In the genomic region with DNA sequence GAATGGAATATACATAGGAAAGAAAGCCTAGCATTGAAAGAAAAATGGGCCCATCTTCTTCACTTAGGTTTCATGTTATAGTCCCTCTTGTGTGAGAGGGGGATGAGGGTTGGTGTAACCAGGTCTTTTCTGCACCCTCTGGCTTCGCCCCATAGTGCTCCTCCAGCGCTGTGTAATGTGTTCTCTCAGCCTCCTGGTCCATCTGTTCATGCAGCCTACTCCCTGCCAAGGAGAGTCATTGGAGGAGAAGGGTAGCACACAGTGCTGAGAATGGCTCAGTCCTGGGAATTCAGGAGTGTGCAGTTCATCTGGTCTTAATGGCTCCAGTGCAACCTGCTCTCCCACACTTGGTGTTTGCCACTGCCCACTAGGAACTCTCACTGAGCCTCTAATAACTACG, we compare ENCODE assay signal across 14 mouse cellular contexts. TPM values are rescaled to one million over a fixed set of nuclear protein-coding genes. Genes with fewer than 3 reads are reported as not detected.
DNase-seq lines count a peak whose midpoint lies in the region; ATAC-seq and TF ChIP-seq lines count a peak whose summit lies in the region.
"Had no signal": no experiment of that assay in that cellular context is flagged by ENCODE, and none has a peak within 500 bp of the region (broad histone marks: within the 10 kb centered on the region; RNA-seq: fewer than 3 reads in every experiment).

No protein-coding gene starts in this region.

- peak; percentile 37; the same call in 1 of the 2 replicates for ATAC-seq in hindbrain, embryonic 16.5 days
- ATAC-seq in hindbrain, embryonic 13.5 days (ENCODE audit: low FRiP score), result no peak
- no peak for ATAC-seq in heart, embryonic 12.5 days (ENCODE audit: insufficient number of reproducible peaks, low FRiP score)
- no peak for ATAC-seq in intestine, postnatal 0 days

- TF ChIP-seq CTCF in brain, embryonic 14.5 days (IDR thresholded peaks at IDR 0.05; ENCODE audit: borderline replicate concordance, extremely low read depth, insufficient read depth, insufficient read length), result no peak
- TF ChIP-seq CTCF in intestine, postnatal 0 days (IDR thresholded peaks at IDR 0.05; ENCODE audit: low read depth), result no peak

- no peak overlapping the region for H3K4me2 ChIP-seq in hindbrain, embryonic 16.5 days (ENCODE audit: low read length)
- no peak overlapping the region for H3K4me2 ChIP-seq in hindbrain, embryonic 13.5 days
- H3K4me2 ChIP-seq in heart, embryonic 12.5 days, result no peak overlapping the region
- H3K4me2 ChIP-seq in intestine, postnatal 0 days (replicated peaks; ENCODE audit: low read depth), result no peak overlapping the region
- H3K4me2 ChIP-seq: hindbrain, embryonic 15.5 days; midbrain, embryonic 12.5 days; stomach, embryonic 15.5 days had no signal

- H3K9me3 ChIP-seq in hindbrain, embryonic 16.5 days (ENCODE audit: control insufficient read depth, low read length), result no peaks in the 10 kb centered on the region
- no peaks in the 10 kb centered on the region for H3K9me3 ChIP-seq in hindbrain, embryonic 13.5 days
- H3K9me3 ChIP-seq in heart, embryonic 12.5 days (replicated peaks), result no peaks in the 10 kb centered on the region
- H3K9me3 ChIP-seq in intestine, postnatal 0 days (ENCODE audit: control insufficient read depth), result no peaks in the 10 kb centered on the region
- H3K9me3 ChIP-seq: hindbrain, embryonic 15.5 days; midbrain, embryonic 12.5 days; stomach, embryonic 15.5 days had no signal

- H3K9ac ChIP-seq in hindbrain, embryonic 16.5 days (ENCODE audit: low read depth, low read length), result no peak overlapping the region
- H3K9ac ChIP-seq in hindbrain, embryonic 13.5 days, result no peak overlapping the region
- no peak overlapping the region for H3K9ac ChIP-seq in heart, embryonic 12.5 days
- no peak overlapping the region for H3K9ac ChIP-seq in intestine, postnatal 0 days (ENCODE audit: low read depth, low read length)
- H3K9ac ChIP-seq: hindbrain, embryonic 15.5 days; liver, embryonic 14.5 days; midbrain, embryonic 12.5 days; stomach, embryonic 15.5 days had no signal

- no peak for TF ChIP-seq POLR2A in brain, embryonic 14.5 days (IDR thresholded peaks at IDR 0.05; ENCODE audit: borderline replicate concordance, extremely low read depth, insufficient read depth, insufficient read length, poor library complexity, severe bottlenecking)

- peaks cover 3% of the 10 kb centered on the region for H3K4me1 ChIP-seq in hindbrain, embryonic 16.5 days (ENCODE audit: control insufficient read depth, insufficient read depth, low read depth, low read length)
- peaks cover 6% of the 10 kb centered on the region for H3K4me1 ChIP-seq in hindbrain, embryonic 13.5 days (replicated peaks)
- H3K4me1 ChIP-seq in heart, embryonic 12.5 days (replicated peaks), result no peaks in the 10 kb centered on the region
- H3K4me1 ChIP-seq in intestine, postnatal 0 days (replicated peaks; ENCODE audit: control insufficient read depth, insufficient read depth, low read length), result no peaks in the 10 kb centered on the region
- H3K4me1 ChIP-seq: stomach, embryonic 15.5 days had no signal

- no peak overlapping the region for H3K27ac ChIP-seq in hindbrain, embryonic 16.5 days (ENCODE audit: low read depth, low read length)
- H3K27ac ChIP-seq in hindbrain, embryonic 13.5 days, result no peak overlapping the region
- no peak overlapping the region for H3K27ac ChIP-seq in heart, embryonic 12.5 days (ENCODE audit: poor library complexity, severe bottlenecking)
- no peak overlapping the region for H3K27ac ChIP-seq in intestine, postnatal 0 days (ENCODE audit: low read depth, low read length)
- H3K27ac ChIP-seq: hindbrain, embryonic 15.5 days; liver, embryonic 14.5 days; midbrain, embryonic 12.5 days; stomach, embryonic 15.5 days had no signal

- H3K36me3 ChIP-seq in hindbrain, embryonic 16.5 days (ENCODE audit: control insufficient read depth, insufficient read depth, low read length), result no peaks in the 10 kb centered on the region
- no peaks in the 10 kb centered on the region for H3K36me3 ChIP-seq in hindbrain, embryonic 13.5 days
- peaks cover 17% of the 10 kb centered on the region for H3K36me3 ChIP-seq in heart, embryonic 12.5 days
- H3K36me3 ChIP-seq in intestine, postnatal 0 days (ENCODE audit: control insufficient read depth, insufficient read depth), result peaks cover 13% of the 10 kb centered on the region
- H3K36me3 ChIP-seq: hindbrain, embryonic 15.5 days had no signal

- peak; percentile 52 for DNase-seq in brain, embryonic 14.5 days (ENCODE audit: low read depth)
- peak; percentile 94 for DNase-seq in cerebellum, adult 9-10 months
- peak; percentile 49 to 80 for DNase-seq in left cerebral cortex, adult 9 months (ENCODE audit: low spot score in 2 of 2)
- DNase-seq: gastrocnemius, postnatal 36 days; kidney, adult 9 months; thymus, postnatal 25 days had no signal

- no peak overlapping the region for H3K4me3 ChIP-seq in hindbrain, embryonic 16.5 days (ENCODE audit: low read length)
- H3K4me3 ChIP-seq in hindbrain, embryonic 13.5 days, result no peak overlapping the region
- no peak overlapping the region for H3K4me3 ChIP-seq in heart, embryonic 12.5 days
- H3K4me3 ChIP-seq in intestine, postnatal 0 days (ENCODE audit: low read depth, low read length), result no peak overlapping the region
- H3K4me3 ChIP-seq: hindbrain, embryonic 15.5 days; midbrain, embryonic 12.5 days; stomach, embryonic 15.5 days had no signal

- 76% methylated on average over 3 of the region's 3 CpGs for WGBS in hindbrain, embryonic 16.5 days
- 99% methylated on average over 3 of the region's 3 CpGs for WGBS in hindbrain, embryonic 13.5 days
- WGBS in heart, embryonic 12.5 days, result 90% methylated on average over 3 of the region's 3 CpGs
- 98% methylated on average over 3 of the region's 3 CpGs for WGBS in intestine, postnatal 0 days

- H3K27me3 ChIP-seq in hindbrain, embryonic 16.5 days (replicated peaks; ENCODE audit: control insufficient read depth, insufficient read depth, low read length), result no peaks in the 10 kb centered on the region
- no peaks in the 10 kb centered on the region for H3K27me3 ChIP-seq in hindbrain, embryonic 13.5 days
- no peaks in the 10 kb centered on the region for H3K27me3 ChIP-seq in heart, embryonic 12.5 days (replicated peaks)
- H3K27me3 ChIP-seq in intestine, postnatal 0 days (replicated peaks; ENCODE audit: control insufficient read depth, insufficient read depth, low read length), result no peaks in the 10 kb centered on the region
- H3K27me3 ChIP-seq: hindbrain, embryonic 15.5 days; midbrain, embryonic 12.5 days; stomach, embryonic 15.5 days had no signal

RNA-seq across cellular contexts. Expression of gene Lrrc4, which starts 30.6 kb away (rescaled TPM):
- polyA plus RNA-seq in hindbrain, embryonic 16.5 days (2015; fragmentation: Nextera tagmentation; extraction: Ambion mirVana), result 7.2 and 7.4 TPM in 2 replicates
- 5.6 and 6.4 TPM in 2 replicates for polyA plus RNA-seq in hindbrain, embryonic 13.5 days (2015; fragmentation: Nextera tagmentation; extraction: Ambion mirVana)
- 23.4 and 28.4 TPM in 2 replicates for polyA plus RNA-seq in brain, embryonic 14.5 days (2012; rRNA removed)
- 0.51 and 0.58 TPM in 2 replicates for polyA plus RNA-seq in heart, embryonic 12.5 days (2016; fragmentation: Nextera tagmentation; extraction: Ambion mirVana)
- 2.8 and 3.2 TPM in 2 replicates for polyA plus RNA-seq in intestine, postnatal 0 days (2015; fragmentation: Nextera tagmentation; extraction: Ambion mirVana)
